Mouse (Mus musculus) liver, embryonic 13.5 days (tissue): ENCODE measurements around the gene Sac3d1. TPM values are rescaled to one million over a fixed set of nuclear protein-coding genes. Genes with fewer than 3 reads are reported as not detected.

Experiments
- ATAC-seq: fragments of 200-750 bp; cut with Nextera tagmentation; 2 replicates; pipeline ENCODE4 v1.8.0; 2017; ENCODE audit warnings: low read depth, mild to moderate bottlenecking, moderate number of reproducible peaks, moderate library complexity
- DNase-seq: peaks from one replicate; pipeline ENCODE4 v3.0.0; 2022
- H3K27ac ChIP-seq: fragments of 300-500 bp; sonication (generic); 2 replicates; pipeline ENCODE4 v1.5.1; 2015; ENCODE audit warnings: moderate library complexity, mild to moderate bottlenecking, inconsistent platforms
- H3K27me3 ChIP-seq: fragments of 300-500 bp; sonication (generic); 2 replicates; pipeline ENCODE4 v1.6.1; 2015; ENCODE audit warnings: mild to moderate bottlenecking, inconsistent platforms
- H3K36me3 ChIP-seq: fragments of 300-500 bp; sonication (generic); 2 replicates; pipeline ENCODE4 v1.6.1; 2015; ENCODE audit warnings: mild to moderate bottlenecking, inconsistent platforms
- H3K4me1 ChIP-seq: fragments of 300-500 bp; sonication (generic); replicated peaks from 2 replicates; pipeline ENCODE4 v1.6.1; 2015; ENCODE audit warnings: inconsistent platforms
- H3K4me2 ChIP-seq: fragments of 300-500 bp; sonication (generic); 2 replicates; pipeline ENCODE4 v1.6.1; 2015; ENCODE audit warnings: inconsistent platforms, mild to moderate bottlenecking, moderate library complexity
- H3K4me3 ChIP-seq: fragments of 300-500 bp; sonication (generic); replicated peaks from 2 replicates; pipeline ENCODE4 v1.5.1; 2015; ENCODE audit warnings: mild to moderate bottlenecking, inconsistent platforms
- H3K9ac ChIP-seq: fragments of 300-500 bp; sonication (generic); 2 replicates; pipeline ENCODE4 v1.6.1; 2015; ENCODE audit warnings: mild to moderate bottlenecking, inconsistent platforms
- H3K9me3 ChIP-seq: fragments of 300-500 bp; sonication (generic); replicated peaks from 2 replicates; pipeline ENCODE4 v1.6.1; 2016; ENCODE audit warnings: inconsistent platforms
- WGBS: fragments of 180-500 bp; shearing (Covaris S2); methylation state at CpG from one replicate; pipeline ENCODE4 v1.1.7; 2015; ENCODE audit not compliant: insufficient replicate concordance; 5-methylcytosine and 5-hydroxymethylcytosine counted together
- polyA plus RNA-seq: library from polyadenylated mRNA; unstranded; fragments of >200 nt; fragmentation: Nextera tagmentation; extraction: Ambion mirVana; gene quantifications from 2 replicates; pipeline ENCODE4 v1.2.1, GENCODE M21; 2015

Sac3d1 gene
- polyA plus RNA-seq, result 27.5 and 27.9 TPM in 2 replicates

- Histone ChIP-seq H3K36me3 (peaks cover 55% of the 10 kb centered on the region), H3K9me3 (no peaks in the 10 kb centered on the region)
Measured at GRCm38 (mm10) chr19:6117986-6118676, at the start of gene Sac3d1. TSS of gene Sac3d1 (minus strand) at chr19:6118650.

GRCm38 (mm10) chr19:6166750-6167149, 48.3 kb upstream of the Sac3d1 start:
- no peak for ATAC-seq
- peaks cover 11% of the 10 kb centered on the region for H3K4me1 ChIP-seq
- no peak overlapping the region for H3K4me2 ChIP-seq
- no peak overlapping the region for H3K4me3 ChIP-seq
- H3K27ac ChIP-seq, result no peak overlapping the region
- H3K27me3 ChIP-seq, result peaks cover 6% of the 10 kb centered on the region
- 59% methylated on average over 4 of the region's 4 CpGs for WGBS
- no peaks in the 10 kb centered on the region for H3K9me3 ChIP-seq
- no peak for DNase-seq
- H3K36me3 ChIP-seq, result no peaks in the 10 kb centered on the region
- no peak overlapping the region for H3K9ac ChIP-seq

More at GRCm38 (mm10) chr19:6117986-6118676, at the start of gene Sac3d1:
- ATAC-seq (peak; percentile 82), DNase-seq (peak; percentile 83)
- Histone ChIP-seq H3K4me1 (peaks cover 36% of the 10 kb centered on the region), H3K27ac (peak within 1 kb of the TSS; percentile 98), H3K9ac (peak within 1 kb of the TSS; percentile 92), H3K27me3 (no peaks in the 10 kb centered on the region), H3K4me3 (peak within 1 kb of the TSS; percentile 88), H3K4me2 (peak within 1 kb of the TSS; percentile 99)
- under 1% methylated on average over 77 of the region's 77 CpGs for WGBS

- Histone ChIP-seq H3K4me3 (no peak overlapping the region), H3K4me1 (peaks cover 11% of the 10 kb centered on the region), H3K27me3 (peaks cover 9% of the 10 kb centered on the region), H3K27ac (no peak overlapping the region), H3K9me3 (no peaks in the 10 kb centered on the region), H3K4me2 (no peak overlapping the region), H3K9ac (no peak overlapping the region), H3K36me3 (no peaks in the 10 kb centered on the region)
- DNase-seq (no peak), ATAC-seq (no peak)
- WGBS, result 55% methylated on average over 10 of the region's 10 CpGs
Measured at GRCm38 (mm10) chr19:6163872-6164547, 45.6 kb upstream of the Sac3d1 start.

- Histone ChIP-seq H3K36me3 (no peaks in the 10 kb centered on the region), H3K27ac (no peak overlapping the region), H3K9ac (no peak overlapping the region)
Measured at GRCm38 (mm10) chr19:6157220-6157619, 38.8 kb upstream of the Sac3d1 start.

DNA sequence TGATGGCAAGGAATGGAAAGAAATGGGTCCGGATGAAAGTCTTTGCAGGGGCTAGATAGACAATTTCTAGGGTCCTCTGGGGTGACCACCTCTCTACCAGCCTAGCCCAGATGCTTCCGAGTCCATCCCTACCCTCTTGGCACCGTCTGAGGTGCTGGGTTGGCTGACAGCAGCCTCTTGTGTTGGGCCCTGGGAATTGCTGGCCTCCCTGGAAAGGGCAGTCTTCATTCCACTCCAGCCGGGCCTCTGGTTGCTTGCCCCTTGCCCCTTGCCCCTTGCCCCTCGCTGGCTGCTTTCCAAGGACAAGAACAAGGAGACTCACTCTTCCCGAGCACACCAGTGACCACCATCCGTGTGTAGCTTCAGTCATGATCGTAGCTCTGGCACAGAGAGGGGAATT, 37.9 kb upstream of the Sac3d1 start:
- DNase-seq, result no peak
- WGBS, result 60% methylated on average over 8 of the region's 8 CpGs
- H3K9me3 ChIP-seq, result no peaks in the 10 kb centered on the region
- no peak overlapping the region for H3K9ac ChIP-seq
- H3K36me3 ChIP-seq, result no peaks in the 10 kb centered on the region
- H3K27me3 ChIP-seq, result peaks cover 4% of the 10 kb centered on the region; the same call in 1 of the 2 replicates
- H3K4me3 ChIP-seq, result no peak overlapping the region
- no peak for ATAC-seq
- H3K4me2 ChIP-seq, result no peak overlapping the region
- H3K27ac ChIP-seq, result no peak overlapping the region
- H3K4me1 ChIP-seq, result peaks cover 11% of the 10 kb centered on the region; the same call in 1 of the 2 replicates

More at GRCm38 (mm10) chr19:6157220-6157619, 38.8 kb upstream of the Sac3d1 start:
- Histone ChIP-seq H3K9me3 (no peaks in the 10 kb centered on the region), H3K27me3 (peaks cover 10% of the 10 kb centered on the region; the same call in 1 of the 2 replicates), H3K4me3 (no peak overlapping the region), H3K4me1 (peaks cover 11% of the 10 kb centered on the region; the same call in 1 of the 2 replicates), H3K4me2 (no peak overlapping the region)
- 28% methylated on average over 6 of the region's 6 CpGs for WGBS
- ATAC-seq, result no peak
- DNase-seq, result no peak

DNA sequence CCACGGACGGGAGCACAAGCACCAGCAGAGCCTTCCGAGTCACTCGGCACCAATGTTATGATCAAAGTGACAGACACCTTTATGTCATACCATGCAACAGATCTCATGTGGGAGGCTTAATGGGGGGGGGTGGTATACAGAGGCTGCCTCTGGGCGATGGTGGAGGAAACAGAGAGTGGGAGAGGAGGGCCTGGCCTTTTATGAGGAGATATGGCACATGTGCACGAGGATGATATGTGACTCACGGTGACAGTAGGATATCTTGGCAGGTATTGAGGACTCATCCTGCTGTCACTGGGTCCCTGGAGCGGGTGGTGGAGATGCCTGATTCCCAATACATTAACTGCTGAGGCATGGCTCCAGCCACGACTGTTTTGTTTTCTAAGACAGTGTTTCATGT, 36.7 kb upstream of the Sac3d1 start:
- peaks cover 11% of the 10 kb centered on the region; the same call in 1 of the 2 replicates for H3K4me1 ChIP-seq
- H3K4me2 ChIP-seq, result no peak overlapping the region
- H3K4me3 ChIP-seq, result no peak overlapping the region
- H3K27ac ChIP-seq, result no peak overlapping the region
- 60% methylated on average over 9 of the region's 9 CpGs for WGBS
- no peaks in the 10 kb centered on the region for H3K36me3 ChIP-seq
- H3K27me3 ChIP-seq, result peaks cover 4% of the 10 kb centered on the region; the same call in 1 of the 2 replicates
- H3K9ac ChIP-seq, result no peak overlapping the region
- peak; percentile 68 for ATAC-seq
- DNase-seq, result no peak
- no peaks in the 10 kb centered on the region for H3K9me3 ChIP-seq

DNA sequence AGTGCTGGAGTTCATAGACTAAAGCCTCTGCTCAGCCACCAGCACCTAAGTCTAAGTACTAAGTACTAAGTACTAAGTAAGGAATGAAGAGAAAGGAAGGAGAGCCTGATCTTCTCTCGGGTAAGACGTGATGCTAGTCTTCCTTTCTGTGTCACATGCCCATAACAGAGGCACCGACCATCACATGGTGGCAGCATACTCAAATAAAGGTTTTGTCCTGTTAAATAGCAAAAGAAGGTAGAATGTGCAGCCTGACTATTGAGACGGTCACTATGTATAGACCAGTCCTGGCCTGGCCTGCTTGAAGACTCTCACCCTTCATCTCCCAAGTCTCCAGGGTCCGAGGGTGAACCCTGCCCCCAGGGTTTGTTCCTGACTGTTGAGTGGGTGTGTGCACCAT, 26.4 kb upstream of the Sac3d1 start:
- H3K9ac ChIP-seq, result no peak overlapping the region
- WGBS, result 65% methylated on average over 5 of the region's 5 CpGs

DNA sequence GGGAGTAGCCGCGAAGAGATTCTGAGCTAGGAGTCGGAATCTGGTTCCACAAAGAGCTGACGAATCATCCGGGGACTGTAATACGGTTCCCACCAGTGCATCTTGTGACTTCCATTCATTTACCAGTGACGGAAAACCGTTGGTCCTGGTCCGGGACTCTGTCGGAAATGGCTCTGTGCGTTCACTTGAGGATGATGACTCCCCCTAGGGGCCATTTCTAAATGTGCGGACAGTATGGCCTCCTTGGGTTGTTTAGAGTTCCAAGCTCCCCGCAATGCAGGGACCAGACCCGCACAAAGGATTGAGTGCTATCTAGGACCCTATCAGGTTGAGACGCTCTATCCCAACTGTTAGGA, 22.9 kb upstream of the Sac3d1 start, which contains the start of gene Arl2:
Arl2 (minus strand) TSS at position 155 of the 356 bp plus-strand sequence.
- under 1% methylated on average over 15 of the region's 15 CpGs for WGBS
- peak; percentile 76 for ATAC-seq
- no peaks in the 10 kb centered on the region for H3K9me3 ChIP-seq
- peak within 1 kb of the TSS; percentile 99 for H3K27ac ChIP-seq
- H3K27me3 ChIP-seq, result no peaks in the 10 kb centered on the region
- H3K9ac ChIP-seq, result peak within 1 kb of the TSS; percentile 90
- peak within 1 kb of the TSS; percentile 98 for H3K4me2 ChIP-seq
- peaks cover 11% of the 10 kb centered on the region for H3K36me3 ChIP-seq
- DNase-seq, result peak; percentile 81
- peaks cover 26% of the 10 kb centered on the region for H3K4me1 ChIP-seq
- H3K4me3 ChIP-seq, result peak within 1 kb of the TSS; percentile 83

More for the DNA sequence above, 26.4 kb upstream of the Sac3d1 start:
- H3K4me3 ChIP-seq, result no peak overlapping the region
- no peaks in the 10 kb centered on the region for H3K36me3 ChIP-seq
- no peak for ATAC-seq
- peaks cover 15% of the 10 kb centered on the region for H3K4me1 ChIP-seq
- H3K9me3 ChIP-seq, result no peaks in the 10 kb centered on the region
- H3K27me3 ChIP-seq, result 0 out of 2 replicates have a peak, but pooled peaks cover 2% of the 10 kb centered on the region
- no peak for DNase-seq
- H3K27ac ChIP-seq, result no peak overlapping the region
- H3K4me2 ChIP-seq, result no peak overlapping the region

GRCm38 (mm10) chr19:6140678-6141393, 22.4 kb upstream of the Sac3d1 start, which contains the start of gene Batf2:
TSS of gene Batf2 (plus strand) at chr19:6140983.
- Histone ChIP-seq H3K4me2 (peak within 1 kb of the TSS; percentile 98), H3K4me1 (peaks cover 28% of the 10 kb centered on the region), H3K27ac (peak within 1 kb of the TSS; percentile 99), H3K27me3 (no peaks in the 10 kb centered on the region), H3K9me3 (no peaks in the 10 kb centered on the region), H3K4me3 (peak within 1 kb of the TSS; percentile 83), H3K9ac (peak within 1 kb of the TSS; percentile 90), H3K36me3 (peaks cover 16% of the 10 kb centered on the region)
- DNase-seq, result peak; percentile 91
- WGBS, result under 1% methylated on average over 59 of the region's 68 CpGs
- ATAC-seq, result peak; percentile 87

- Histone ChIP-seq H3K4me3 (peak overlapping the region; percentile 83), H3K9me3 (no peaks in the 10 kb centered on the region), H3K27me3 (no peaks in the 10 kb centered on the region), H3K4me2 (peak overlapping the region; percentile 98), H3K4me1 (peaks cover 28% of the 10 kb centered on the region), H3K27ac (peak overlapping the region; percentile 99), H3K9ac (peak overlapping the region; percentile 90), H3K36me3 (peaks cover 21% of the 10 kb centered on the region)
- 6% methylated on average over 16 of the region's 16 CpGs for WGBS
- peak; percentile 53; the same call in 1 of the 2 replicates for ATAC-seq
- DNase-seq, result no peak
Measured at GRCm38 (mm10) chr19:6140374-6140677, 21.9 kb upstream of the Sac3d1 start.

- Histone ChIP-seq H3K36me3 (peaks cover 26% of the 10 kb centered on the region), H3K9me3 (no peaks in the 10 kb centered on the region), H3K4me1 (peaks cover 31% of the 10 kb centered on the region), H3K9ac (peak overlapping the region; percentile 90), H3K4me2 (peak overlapping the region; percentile 98), H3K4me3 (peak overlapping the region; percentile 83), H3K27me3 (no peaks in the 10 kb centered on the region), H3K27ac (peak overlapping the region; percentile 99)
- ATAC-seq (no peak), DNase-seq (no peak)
- 85% methylated on average over 6 of the region's 6 CpGs for WGBS
Measured at GRCm38 (mm10) chr19:6139701-6140100, 21.3 kb upstream of the Sac3d1 start.
